Mouse (Mus musculus): ENCODE measurements around the gene Csrnp1.

The Csrnp1 gene

GRCm38 (mm10) chr9:119948804-119949203 lies 35.7 kb downstream of the Csrnp1 start:
- DNase-seq (ENCODE audit: low spot score in 2 of 2): no peak

- peak in 1 of 2 experiments; percentile 52 for DNase-seq (ENCODE audit: low spot score in 2 of 2)
Measured at GRCm38 (mm10) chr9:119945173-119945900, 39.1 kb downstream of the Csrnp1 start.

GRCm38 (mm10) chr9:119943326-119943725 lies 41.1 kb downstream of the Csrnp1 start:
- no peak for DNase-seq (ENCODE audit: low spot score in 2 of 2)

GRCm38 (mm10) chr9:119941861-119942260 lies 42.6 kb downstream of the Csrnp1 start:
- no peak for DNase-seq (ENCODE audit: low spot score in 2 of 2)

- no peak for DNase-seq (ENCODE audit: low spot score in 2 of 2)
Measured at GRCm38 (mm10) chr9:119941407-119941806, 43.1 kb downstream of the Csrnp1 start.

- DNase-seq (ENCODE audit: low spot score in 2 of 2): no peak
Measured at GRCm38 (mm10) chr9:119939646-119940045, 44.8 kb downstream of the Csrnp1 start.

- no peak for DNase-seq (ENCODE audit: low spot score in 2 of 2)
Measured at GRCm38 (mm10) chr9:119938496-119938895, 46.0 kb downstream of the Csrnp1 start.

- peak; percentile 71 to 85 for DNase-seq (ENCODE audit: low spot score in 2 of 2)
Measured at GRCm38 (mm10) chr9:119937005-119937773, 47.3 kb downstream of the Csrnp1 start, which contains the start of the genes Gorasp1 and Ttc21a. TSS of gene Gorasp1 (minus strand) at chr9:119937565. TSS of gene Ttc21a (plus strand) at chr9:119937606.

- no peak for DNase-seq (ENCODE audit: low spot score in 2 of 2)
Measured at GRCm38 (mm10) chr9:119933675-119934074, 50.8 kb downstream of the Csrnp1 start.

- no peak for DNase-seq (ENCODE audit: low spot score in 2 of 2)
Measured at GRCm38 (mm10) chr9:119932358-119932757, 52.1 kb downstream of the Csrnp1 start.

GRCm38 (mm10) chr9:119926497-119926896 lies 58.0 kb downstream of the Csrnp1 start:
- no peak for DNase-seq (ENCODE audit: low spot score in 2 of 2)

GRCm38 (mm10) chr9:119925729-119926128 lies 58.7 kb downstream of the Csrnp1 start:
- DNase-seq (ENCODE audit: low spot score in 2 of 2): no peak

GRCm38 (mm10) chr9:119925120-119925657 lies 59.3 kb downstream of the Csrnp1 start:
- DNase-seq (ENCODE audit: low spot score in 2 of 2): no peak

- no peak for DNase-seq (ENCODE audit: low spot score in 2 of 2)
Measured at GRCm38 (mm10) chr9:119923462-119923861, 61.0 kb downstream of the Csrnp1 start.
